Mouse (Mus musculus): Measurements from ENCODE around the gene Gm21897.

GRCm38 (mm10) chr16:15349381-15349780 is 32.1 kb downstream of the Gm21897 start:
- TF ChIP-seq EP300 (IDR thresholded peaks at IDR 0.05; ENCODE audit: low read depth): no peak
- no peak for TF ChIP-seq CTCF (IDR thresholded peaks at IDR 0.05; ENCODE audit: low read depth)

Measured in liver, embryonic 14.5 days (tissue).